Mouse (Mus musculus) adrenal gland, postnatal 10 days (tissue): Measurements from ENCODE around the gene Mdga2. TPM values are rescaled to one million over a fixed set of nuclear protein-coding genes. Genes with fewer than 3 reads are reported as not detected.

Source experiments
- DNase-seq: peaks from one replicate; pipeline ENCODE4 v3.0.0; 2021; ENCODE audit warnings: mixed read lengths
- long read RNA-seq, 2 experiments: library from polyadenylated mRNA; stranded (forward); transcript quantifications; one replicate each; pipeline ENCODE4 v2.0.0; 2021
- total RNA-seq, 2 experiments: library from RNA; stranded (reverse); gene quantifications; 2 replicates each; pipeline ENCODE4 v1.2.3; 2021

Mdga2 gene
- total RNA-seq = 1 to 10 TPM; 1.3 to 2.5 TPM
- long read RNA-seq, experiment 1 = 0 reads
- long read RNA-seq, experiment 2 = 0 reads

DNA sequence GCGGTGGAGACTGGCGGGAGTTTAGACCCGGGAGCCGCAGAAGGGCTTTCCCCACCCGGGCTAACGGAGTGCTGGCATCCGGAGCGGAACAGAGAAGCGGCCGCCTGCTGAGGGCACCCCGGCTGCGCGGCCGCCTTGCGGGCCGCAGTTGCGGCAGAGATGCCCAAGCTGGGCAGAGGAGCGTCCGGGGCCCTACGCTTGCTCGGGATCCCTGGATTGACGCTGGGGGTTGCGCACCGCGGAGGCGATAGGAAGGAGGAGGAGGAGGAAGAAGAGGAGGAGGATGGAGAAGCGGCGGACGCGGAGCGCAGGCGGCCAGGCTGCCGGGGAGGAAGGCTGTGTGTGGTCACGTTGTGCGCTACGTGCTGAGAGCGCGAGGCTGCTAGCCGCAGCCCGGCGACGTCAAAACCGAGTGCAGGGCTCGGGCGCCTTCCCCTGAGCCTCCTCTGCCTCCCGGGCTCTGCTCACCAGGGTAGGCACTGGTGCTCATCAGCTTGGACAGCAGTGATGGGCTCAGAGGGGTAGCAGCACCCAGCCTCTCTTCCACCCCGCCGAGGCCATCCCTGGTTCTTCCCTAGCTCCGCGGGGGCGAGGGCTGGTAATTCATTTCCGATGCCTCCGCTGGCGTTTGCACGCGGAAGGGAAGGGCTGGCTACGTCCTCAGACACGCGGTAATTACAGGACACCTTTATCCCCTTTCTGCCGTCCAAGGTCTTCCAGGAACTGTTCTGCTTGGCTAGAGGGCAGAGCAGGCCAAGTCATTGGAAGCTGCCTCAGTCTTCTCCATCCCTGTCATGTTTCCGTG is at the start of gene Mdga2:
Mdga2 (minus strand) TSS at position 329 of the 805 bp plus-strand sequence.
- peak; percentile 17 for DNase-seq

DNA sequence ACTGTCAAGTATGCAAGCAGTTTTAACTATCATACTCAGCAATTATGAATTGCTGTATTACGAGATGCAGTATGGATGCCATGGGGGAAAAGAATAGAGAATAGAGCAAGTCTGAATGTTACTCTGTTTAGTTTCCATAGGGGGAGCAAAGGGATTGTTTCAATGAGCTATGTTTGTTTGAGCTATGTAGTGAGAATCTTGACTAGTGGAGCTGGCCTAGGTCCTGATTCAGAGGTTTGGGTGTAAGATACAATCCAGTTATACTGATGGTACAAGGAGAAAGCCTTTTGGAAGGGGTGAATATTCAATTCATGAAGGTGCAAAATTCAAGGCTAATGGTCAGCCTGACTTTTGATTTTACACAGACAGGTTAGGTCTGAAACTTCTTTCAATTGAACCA is 45.1 kb upstream of the Mdga2 start:
- no peak for DNase-seq

DNA sequence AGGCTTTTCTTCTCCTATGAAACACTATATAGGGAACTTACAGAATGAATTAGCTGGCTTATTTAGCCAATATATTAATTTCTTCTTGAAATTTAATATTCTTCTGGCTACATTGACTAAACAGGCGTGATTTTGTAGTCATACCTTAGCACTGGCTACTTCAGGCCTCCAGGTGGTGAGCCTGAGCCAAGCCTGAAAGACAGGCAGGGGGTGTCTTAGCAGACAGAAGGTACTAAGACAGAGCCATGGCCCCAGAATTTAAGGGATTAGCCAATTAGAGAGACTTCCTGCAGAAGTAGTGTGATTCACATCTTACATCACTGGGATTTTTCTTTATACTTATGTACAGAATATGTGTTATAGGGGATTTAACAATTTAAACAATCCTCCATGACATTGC is 1.2 kb upstream of the Mdga2 start:
- DNase-seq = no peak

DNA sequence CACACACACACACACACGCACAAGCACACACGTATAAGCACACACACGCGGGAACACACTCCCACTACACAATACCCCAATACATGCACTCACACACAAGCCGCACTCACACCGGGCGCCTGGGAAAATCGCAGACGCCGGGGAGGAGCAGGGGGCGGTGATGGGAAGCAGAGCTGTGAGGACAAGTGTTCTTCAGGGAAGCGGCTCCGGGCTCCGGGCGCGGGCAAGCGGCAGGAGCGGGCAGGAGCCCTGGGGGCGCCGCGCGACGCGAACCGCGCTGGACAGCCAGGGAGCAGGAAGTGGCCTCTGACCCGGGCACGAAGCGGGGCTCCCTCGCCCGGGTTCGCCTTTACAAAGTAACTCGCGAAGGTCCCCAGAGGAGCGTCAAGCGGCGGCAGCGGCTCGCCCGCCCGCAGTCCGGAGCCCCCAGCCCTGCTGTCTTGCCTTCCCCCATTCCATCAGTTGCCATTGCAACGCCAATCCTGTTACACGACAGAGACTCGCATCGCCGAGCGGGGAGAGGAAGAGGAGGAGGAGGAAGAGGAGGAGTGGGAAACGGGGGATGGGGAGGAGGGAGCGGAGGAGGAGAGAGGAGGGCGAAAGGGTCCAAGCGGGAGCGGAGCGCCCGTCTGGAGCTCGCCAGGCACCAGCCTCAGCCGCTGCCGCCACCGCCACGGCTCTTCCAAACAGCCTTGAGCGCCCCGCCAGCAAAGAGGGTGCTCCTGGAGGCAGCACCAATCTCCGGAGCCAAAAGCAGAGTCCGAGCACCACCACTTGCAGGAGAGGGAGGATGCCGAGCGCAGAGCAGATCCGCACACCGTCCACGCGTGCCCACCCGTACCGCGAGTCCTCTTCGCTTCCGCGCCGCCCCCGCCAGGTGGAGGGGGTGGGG is 774 bp downstream of the Mdga2 start:
- peak; percentile 36 for DNase-seq

DNA sequence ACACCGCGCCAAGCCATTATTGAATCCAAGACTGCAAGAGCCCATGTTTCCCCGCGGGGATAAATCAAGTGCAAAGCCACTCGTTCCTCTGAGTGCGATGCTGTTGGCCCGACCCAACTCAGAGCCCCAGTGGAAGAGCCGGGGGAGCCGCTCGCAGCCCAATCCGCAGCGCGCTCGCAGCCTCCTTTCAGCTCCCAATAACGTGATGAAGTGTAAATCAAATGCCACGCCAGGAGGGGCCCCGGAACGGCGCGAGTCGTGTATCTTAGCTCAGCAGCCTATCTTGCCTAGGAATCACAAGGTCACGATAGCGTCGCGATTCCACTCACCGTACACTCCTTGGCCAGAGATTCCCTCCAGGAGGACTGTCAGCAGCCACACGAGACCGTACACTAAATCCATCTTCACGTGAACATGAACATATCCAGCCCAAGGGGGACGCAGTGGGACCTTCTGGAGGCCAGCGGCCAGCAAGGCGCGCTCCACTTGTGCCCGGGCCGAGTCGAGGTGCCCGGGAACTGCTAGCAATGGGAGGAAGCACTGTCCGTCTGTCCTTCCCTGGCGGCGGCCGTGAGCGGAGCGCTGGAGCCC is 1.6 kb downstream of the Mdga2 start:
- DNase-seq = peak; percentile 18

DNA sequence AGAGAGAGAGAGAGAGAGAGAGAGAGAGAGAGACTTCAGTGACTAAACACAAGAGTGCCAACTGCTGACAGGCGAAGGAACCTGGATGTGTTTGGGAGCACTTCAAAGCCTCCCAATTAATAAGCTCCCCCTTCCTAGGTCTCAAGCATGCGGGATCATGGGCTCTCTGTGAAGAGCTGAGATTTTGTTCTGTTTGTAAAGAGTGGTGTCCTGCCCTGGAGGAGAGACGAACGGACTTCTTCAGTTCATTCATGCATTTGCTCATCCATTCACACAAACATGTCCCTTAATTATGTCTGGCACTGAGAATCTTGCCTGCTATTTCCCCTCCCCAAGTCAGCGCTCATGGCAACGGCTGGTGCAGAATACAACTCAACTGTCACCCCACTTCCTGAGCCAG is 2.3 kb downstream of the Mdga2 start:
- no peak for DNase-seq

DNA sequence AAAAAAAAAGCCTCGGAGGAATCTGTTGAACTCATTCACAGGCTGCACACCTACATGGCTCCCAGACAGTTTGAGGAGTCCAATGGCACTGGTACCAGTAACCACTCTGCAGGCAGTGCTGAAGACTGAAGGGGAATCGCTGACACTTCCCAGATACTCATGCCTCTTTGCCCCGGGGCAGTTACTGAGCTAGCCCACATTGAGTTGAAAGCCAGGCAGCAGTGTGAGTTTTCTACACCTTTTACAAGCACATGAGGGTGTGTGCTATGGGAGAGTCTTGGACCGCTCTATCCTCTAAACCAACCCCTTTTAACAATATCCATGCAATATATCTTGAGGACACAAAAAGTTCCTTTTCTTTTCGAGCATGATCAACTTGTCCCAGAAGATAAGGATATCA is 2.8 kb downstream of the Mdga2 start:
- no peak for DNase-seq

DNA sequence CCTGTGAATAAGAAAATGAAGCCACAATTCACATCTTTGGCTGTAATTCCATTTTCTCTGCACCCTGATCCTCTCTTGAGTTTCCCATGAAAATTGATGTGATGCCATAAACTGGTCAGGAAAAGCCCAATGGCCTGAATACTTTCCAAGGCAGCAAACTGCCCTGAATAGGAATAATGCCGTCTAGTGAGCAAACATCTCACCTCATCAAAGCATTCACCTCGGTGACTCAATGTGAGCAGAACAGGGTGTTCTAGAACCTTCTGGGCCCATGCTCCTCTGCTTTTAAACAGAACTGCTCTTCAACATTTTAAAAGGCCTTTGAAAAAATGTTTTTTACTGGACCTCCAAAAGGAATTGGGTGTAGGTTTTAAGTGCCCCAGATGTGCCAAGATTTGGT is 9.5 kb downstream of the Mdga2 start:
- no peak for DNase-seq

DNA sequence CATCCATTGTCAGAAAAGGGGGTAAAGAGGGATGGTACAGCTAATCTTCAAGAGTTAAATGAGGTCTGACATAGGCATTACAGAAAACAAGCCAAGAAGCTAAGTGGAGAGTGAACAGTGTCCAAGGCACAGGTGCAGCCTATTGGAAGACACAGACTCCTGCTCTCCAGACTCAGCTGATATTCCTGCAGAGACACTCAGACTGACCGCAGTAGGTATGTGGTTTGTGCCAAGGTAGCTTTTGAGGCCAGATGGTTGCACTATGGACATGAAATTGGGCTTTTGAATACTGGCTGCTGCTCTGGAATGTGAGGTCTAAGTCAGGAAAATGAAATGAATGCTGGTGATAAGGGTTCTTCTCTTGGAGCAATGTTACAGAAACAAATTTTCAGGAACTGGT is 44.2 kb downstream of the Mdga2 start:
- no peak for DNase-seq

DNA sequence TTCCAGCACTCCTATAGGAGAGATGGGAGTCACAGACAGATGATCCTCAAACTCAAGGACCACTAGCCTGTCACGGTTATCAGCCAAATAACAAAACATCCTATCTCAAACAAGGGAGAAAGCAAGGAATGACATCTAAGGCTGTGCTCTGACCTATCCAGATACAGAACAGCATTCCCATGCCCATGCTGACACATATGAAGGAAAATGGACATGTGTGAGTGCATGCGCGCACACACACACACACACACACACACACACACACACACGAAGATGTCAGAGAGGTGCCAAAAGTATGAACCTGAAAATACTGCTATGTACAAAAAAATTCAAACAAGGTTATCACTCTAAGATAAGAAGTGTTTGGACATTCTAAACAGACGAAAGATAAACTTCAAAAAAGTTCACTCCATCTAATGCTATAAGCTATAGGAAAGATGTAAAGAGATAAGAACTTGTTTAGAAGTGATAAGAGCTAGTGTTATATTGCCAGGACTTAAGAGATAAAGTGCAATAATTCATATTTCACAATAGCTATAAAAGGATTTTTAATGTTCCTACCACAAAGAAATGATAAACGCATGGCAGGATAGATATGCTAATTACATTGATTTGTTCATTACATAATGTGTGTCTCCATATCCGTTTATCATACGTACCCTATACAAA is 65.6 kb downstream of the Mdga2 start:
- no peak for DNase-seq

DNA sequence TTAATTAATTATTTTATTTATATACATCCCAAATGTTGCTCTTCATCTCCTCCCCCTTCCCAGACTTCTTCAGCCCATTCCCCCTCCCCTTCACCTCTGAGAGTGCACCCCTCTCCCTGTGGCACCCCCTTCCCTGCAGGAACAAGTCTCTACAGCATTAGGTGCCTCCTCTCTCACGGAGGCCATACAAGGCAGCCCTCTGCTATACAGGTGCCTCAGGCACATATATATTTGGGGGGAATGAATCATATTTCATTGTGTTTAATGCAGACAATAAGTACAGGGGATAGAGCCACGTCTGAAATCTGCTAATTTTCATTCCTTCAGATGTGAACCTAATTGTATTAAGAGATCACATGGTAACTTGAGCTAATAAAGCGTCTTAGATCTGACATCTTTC is 69.3 kb downstream of the Mdga2 start:
- DNase-seq = no peak

DNA sequence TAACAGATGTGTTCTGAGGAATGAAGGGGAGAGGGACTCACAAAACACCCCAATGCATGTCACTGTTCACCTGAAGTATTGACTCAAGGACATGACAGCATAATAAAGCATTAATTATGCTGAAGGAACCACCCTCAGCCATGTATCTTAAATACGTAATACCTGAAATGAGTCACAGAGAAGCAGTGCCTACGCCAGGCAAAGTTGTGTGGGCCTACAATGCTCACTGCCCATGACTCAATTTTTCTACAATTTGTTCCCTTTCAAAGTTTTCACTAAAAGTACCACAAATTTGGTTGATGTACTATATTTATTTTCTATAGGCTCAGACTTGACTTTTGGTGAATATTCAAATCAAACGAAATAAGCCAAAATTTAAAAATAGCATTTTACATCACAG is 80.7 kb downstream of the Mdga2 start:
- DNase-seq = no peak

DNA sequence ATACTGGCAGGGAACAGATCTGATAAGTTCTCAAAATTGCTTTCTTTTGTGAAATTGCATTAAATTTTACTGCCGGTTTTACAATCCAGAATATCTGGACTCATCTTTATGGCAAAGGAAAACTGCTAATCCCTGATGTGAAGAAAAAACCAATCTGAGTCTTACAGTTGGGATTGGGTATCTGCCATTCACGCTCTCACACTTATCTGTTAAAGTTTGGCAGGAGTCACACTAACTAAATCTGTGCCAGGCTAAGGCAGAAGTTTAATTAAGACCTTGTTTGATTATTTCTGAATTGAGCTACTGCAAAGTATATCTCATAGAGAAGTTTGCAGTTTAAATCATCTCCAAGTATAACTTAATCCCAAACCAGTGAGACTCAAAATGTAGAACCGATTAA is 82.2 kb downstream of the Mdga2 start:
- no peak for DNase-seq

DNA sequence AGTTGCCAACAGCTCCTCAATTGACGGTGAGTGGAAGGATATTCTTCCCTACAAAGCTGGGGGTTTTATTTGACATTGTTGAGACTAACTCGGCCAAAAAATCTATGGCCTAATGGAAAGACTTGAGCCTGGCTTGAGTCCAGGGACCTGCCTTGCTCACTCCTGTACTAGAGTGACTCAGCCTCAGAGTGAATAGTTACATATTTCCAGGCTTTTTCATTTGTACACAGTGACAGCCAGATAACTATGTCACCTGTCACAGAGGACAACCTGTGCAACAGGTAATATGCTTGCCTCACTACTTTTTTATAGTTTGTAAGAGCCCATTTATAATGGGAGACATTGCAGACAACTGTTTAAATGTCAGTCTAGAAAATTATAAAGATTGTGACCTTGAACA is 94.9 kb downstream of the Mdga2 start:
- DNase-seq = peak; percentile 1

DNA sequence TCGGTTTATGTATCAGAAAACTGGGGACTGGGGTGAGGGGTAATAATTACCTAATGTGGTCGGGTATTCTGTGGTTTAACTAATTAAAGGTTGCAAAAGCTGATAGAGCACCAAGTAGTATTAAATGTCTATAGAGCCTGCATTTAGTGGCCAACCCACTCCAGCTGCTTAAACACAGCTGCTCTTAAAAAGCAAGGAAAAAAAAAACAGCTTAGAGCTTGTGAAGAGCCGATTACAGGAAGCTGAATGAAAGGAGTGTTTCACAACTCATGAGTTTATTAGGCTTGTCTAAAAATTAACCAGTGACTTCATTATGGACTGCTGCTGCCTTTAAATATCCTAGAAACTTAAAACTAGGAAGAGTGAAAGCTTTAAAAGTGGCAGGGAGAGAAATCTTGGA is 98.5 kb downstream of the Mdga2 start:
- no peak for DNase-seq

DNA sequence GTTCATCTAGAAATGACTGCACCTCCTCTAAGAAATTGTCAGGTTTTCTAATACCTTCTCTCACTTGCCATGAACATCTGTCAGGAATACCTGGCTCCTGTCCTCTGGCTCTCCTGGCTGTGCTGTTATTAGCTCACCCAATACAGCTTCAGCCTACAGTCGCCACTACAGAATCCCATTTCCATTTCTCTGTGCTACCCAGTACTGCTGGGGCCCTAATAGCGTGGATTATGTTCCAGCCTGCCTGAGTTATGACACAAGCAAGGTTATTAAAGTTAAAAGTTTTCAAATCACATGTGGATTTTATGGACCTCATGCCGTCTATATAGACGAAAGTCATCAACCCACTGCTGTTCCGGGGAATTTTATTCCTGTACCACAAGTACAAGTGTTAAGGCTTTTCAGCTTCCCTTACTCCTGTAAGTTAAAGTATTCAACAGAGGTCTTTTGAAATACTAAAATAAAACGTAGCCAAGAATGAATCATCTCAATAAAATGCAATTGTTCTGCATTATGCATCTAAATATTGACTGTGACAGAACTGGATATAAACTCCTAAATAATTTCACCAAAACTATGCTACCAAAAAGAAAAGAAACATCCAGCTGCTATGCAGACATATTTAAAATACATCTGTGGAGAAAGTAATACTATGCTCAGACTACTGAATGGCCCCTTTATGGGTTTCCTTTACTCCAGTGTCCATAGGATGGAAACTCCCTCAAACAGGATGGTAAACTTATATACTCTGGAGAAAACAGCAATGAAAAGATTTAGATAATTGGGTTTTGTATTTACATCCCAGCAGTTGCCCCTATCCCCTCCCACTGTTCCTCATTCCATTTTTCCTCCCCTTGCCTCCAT is 103.5 kb downstream of the Mdga2 start:
- no peak for DNase-seq

DNA sequence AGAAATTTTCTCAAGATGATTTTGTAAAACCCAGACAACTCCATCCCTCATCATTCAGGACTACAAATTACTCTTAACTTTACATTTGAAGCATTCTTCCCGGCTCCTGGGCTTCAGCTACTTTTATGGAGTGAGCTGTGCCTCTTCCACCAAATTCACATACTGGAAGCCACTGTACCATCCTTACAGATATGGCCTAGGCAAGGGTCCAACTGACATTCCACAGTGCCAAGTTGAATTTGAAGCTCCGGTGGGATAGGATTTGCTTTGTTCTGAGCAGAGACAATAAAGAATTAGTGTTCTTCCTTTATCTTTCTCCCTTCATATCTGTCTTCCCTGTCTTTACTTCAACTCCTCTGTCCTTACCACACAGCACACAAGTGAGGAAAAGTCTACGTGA is 118.2 kb downstream of the Mdga2 start:
- DNase-seq = no peak

DNA sequence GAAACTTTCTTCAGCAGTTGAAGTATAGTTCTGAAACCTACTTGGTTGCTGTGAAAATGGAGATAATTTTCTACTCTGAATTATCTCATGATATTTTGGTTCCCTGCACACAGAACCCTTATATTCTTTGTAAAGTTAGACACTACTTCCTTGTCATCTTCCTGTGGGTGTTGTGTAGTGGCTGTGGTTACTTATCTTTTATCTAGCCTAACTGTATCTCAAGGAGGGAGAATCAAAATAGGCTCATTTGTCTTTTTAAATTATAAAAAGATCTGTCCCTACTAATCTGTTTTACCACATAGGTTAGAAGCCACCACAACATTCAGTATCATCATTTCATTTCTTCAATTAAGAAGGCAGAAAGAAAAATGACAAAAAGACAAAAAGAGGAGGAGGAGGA is 127.9 kb downstream of the Mdga2 start:
- no peak for DNase-seq

DNA sequence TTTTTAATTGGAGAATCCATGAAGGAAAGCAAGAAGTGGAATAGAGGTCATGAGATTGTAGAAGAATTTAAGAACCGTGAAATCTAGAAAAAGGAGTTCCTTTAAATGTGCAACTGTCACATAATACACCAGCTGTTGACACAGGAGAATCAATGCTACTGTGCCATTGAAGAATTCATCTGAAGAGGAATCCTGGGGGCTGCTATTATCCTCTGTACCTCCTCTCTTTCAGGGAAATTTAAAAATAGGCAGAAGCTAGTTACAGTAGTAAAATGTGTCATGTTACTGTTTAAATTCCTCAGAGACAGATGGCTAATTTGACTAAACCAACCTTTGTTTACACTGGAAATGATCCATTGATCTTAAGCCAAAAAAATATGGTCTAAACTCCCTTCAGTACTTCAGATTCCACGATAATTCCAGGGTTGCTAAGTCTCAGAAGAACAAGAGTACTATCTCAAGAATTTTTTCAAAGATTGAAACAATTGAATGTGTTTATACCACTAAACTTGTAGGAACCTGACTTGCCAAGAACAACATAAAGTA is 131.9 kb downstream of the Mdga2 start:
- DNase-seq = no peak

DNA sequence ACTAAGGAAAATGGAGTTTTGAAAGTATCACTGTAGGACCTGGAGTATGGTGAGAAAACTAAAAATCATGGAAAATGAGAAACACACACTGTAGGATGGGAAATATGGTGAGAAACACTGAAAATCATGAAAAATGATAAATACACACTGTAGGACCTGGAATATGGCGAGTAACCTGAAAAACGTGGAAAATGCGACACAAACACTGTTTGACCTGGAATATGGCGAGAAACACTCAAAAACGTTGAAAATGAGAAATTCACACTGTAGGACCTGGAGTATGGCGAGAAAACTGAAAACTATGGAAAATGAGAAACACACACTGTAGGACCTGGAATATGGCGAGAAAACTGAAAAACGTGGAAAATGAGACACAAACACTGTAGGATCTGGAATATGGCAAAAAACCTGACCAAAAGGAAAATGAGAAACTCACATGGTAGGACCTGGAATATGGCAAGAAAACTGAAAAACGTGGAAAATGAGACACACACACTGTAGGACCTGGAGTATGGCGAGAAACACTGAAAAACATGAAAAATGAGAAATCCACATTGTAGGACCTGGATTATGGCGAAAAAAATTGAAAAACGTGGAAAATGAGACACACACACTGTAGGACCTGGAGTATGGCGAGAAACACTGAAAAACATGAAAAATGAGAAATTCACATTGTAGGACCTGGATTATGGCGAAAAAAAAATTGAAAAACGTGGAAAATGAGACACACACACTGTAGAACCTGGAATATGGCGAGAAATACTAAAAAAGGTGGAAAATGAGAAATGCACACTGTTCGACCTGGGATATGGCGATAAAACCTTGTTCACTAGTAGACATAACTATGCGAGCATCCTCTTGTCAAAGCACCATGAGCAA is 163.0 kb downstream of the Mdga2 start:
- peak; percentile 57 for DNase-seq
